Mouse (Mus musculus): ENCODE data around the gene Col1a1. TPM values are rescaled to one million over a fixed set of nuclear protein-coding genes. Genes with fewer than 3 reads are reported as not detected.

Gene Col1a1
- polyA plus RNA-seq, 1 experiment from 2014 or later: 89.1 TPM

- H3K27me3 ChIP-seq (ENCODE audit: control insufficient read depth, insufficient read depth, low read depth, low read length): no peaks in the 10 kb centered on the region
- H3K4me3 ChIP-seq (ENCODE audit: low read depth, low read length): no peak overlapping the region
- no peaks in the 10 kb centered on the region for H3K9me3 ChIP-seq (replicated peaks; ENCODE audit: control insufficient read depth, low read length)
- H3K4me1 ChIP-seq (ENCODE audit: control insufficient read depth, low read depth, low read length): peaks cover 70% of the 10 kb centered on the region
- peak overlapping the region; percentile 15; the same call in 1 of the 2 replicates for H3K9ac ChIP-seq (ENCODE audit: low read depth, low read length)
- peaks cover 38% of the 10 kb centered on the region for H3K36me3 ChIP-seq (ENCODE audit: control insufficient read depth, insufficient read depth)
- H3K4me2 ChIP-seq (ENCODE audit: low read depth, low read length): peak overlapping the region; percentile 28; the same call in 1 of the 2 replicates
- peak; percentile 19; the same call in 1 of the 2 replicates for ATAC-seq (ENCODE audit: low read depth)
- WGBS (ENCODE audit: insufficient replicate concordance): 4% methylated on average over 8 of the region's 8 CpGs
- peak overlapping the region; percentile 32 for H3K27ac ChIP-seq (ENCODE audit: low read length)
These were observed 65.0 kb downstream of the Col1a1 start for GRCm38 (mm10) chr11:95001058-95001457.

- peaks cover 38% of the 10 kb centered on the region for H3K36me3 ChIP-seq (ENCODE audit: control insufficient read depth, insufficient read depth)
- no peak overlapping the region for H3K9ac ChIP-seq (ENCODE audit: low read depth, low read length)
- H3K27ac ChIP-seq (ENCODE audit: low read length): peak overlapping the region; percentile 18; the same call in 1 of the 2 replicates
- H3K9me3 ChIP-seq (replicated peaks; ENCODE audit: control insufficient read depth, low read length): no peaks in the 10 kb centered on the region
- ATAC-seq (ENCODE audit: low read depth): no peak
- 83% methylated on average over 21 of the region's 21 CpGs for WGBS (ENCODE audit: insufficient replicate concordance)
- no peak overlapping the region for H3K4me3 ChIP-seq (ENCODE audit: low read depth, low read length)
- peaks cover 70% of the 10 kb centered on the region for H3K4me1 ChIP-seq (ENCODE audit: control insufficient read depth, low read depth, low read length)
- no peak overlapping the region for H3K4me2 ChIP-seq (ENCODE audit: low read depth, low read length)
- no peaks in the 10 kb centered on the region for H3K27me3 ChIP-seq (ENCODE audit: control insufficient read depth, insufficient read depth, low read depth, low read length)
These were observed 65.7 kb downstream of the Col1a1 start for GRCm38 (mm10) chr11:95001584-95002347.

Other genes with a start within 250 kb of the Col1a1 start
- not detected in 2 replicates for gene Gm11541, start 231.7 kb upstream of the Col1a1 start, polyA plus RNA-seq (2015; fragmentation: Nextera tagmentation; extraction: Ambion mirVana)
- not detected in 2 replicates for gene Cdc34b, start 194.4 kb upstream of the Col1a1 start, polyA plus RNA-seq (2015; fragmentation: Nextera tagmentation; extraction: Ambion mirVana)
- not detected in 2 replicates for gene Tmem92, start 153.5 kb upstream of the Col1a1 start, polyA plus RNA-seq (2015; fragmentation: Nextera tagmentation; extraction: Ambion mirVana)
- gene Hils1, start 31.4 kb downstream of the Col1a1 start, polyA plus RNA-seq (2015; fragmentation: Nextera tagmentation; extraction: Ambion mirVana): not detected in 2 replicates
- gene Sgca, start 40.1 kb downstream of the Col1a1 start, polyA plus RNA-seq (2015; fragmentation: Nextera tagmentation; extraction: Ambion mirVana): 0.86 and 0.96 TPM in 2 replicates
- 7.1 and 7.6 TPM in 2 replicates for gene Ppp1r9b, start 54.8 kb downstream of the Col1a1 start, polyA plus RNA-seq (2015; fragmentation: Nextera tagmentation; extraction: Ambion mirVana)
- 27.2 and 34.7 TPM in 2 replicates for gene Samd14, start 73.7 kb downstream of the Col1a1 start, polyA plus RNA-seq (2015; fragmentation: Nextera tagmentation; extraction: Ambion mirVana)
- gene Pdk2, start 105.1 kb downstream of the Col1a1 start, polyA plus RNA-seq (2015; fragmentation: Nextera tagmentation; extraction: Ambion mirVana): 10.7 and 13.9 TPM in 2 replicates
- 1.7 and 2.2 TPM in 2 replicates for gene Itga3, start 140.6 kb downstream of the Col1a1 start, polyA plus RNA-seq (2015; fragmentation: Nextera tagmentation; extraction: Ambion mirVana)
- not detected in 2 replicates for gene Dlx3, start 183.9 kb downstream of the Col1a1 start, polyA plus RNA-seq (2015; fragmentation: Nextera tagmentation; extraction: Ambion mirVana)
- gene Dlx4, start 210.0 kb downstream of the Col1a1 start, polyA plus RNA-seq (2015; fragmentation: Nextera tagmentation; extraction: Ambion mirVana): 0.07 and 0.13 TPM in 2 replicates

Data from liver, embryonic 16.5 days (tissue).